Mouse (Mus musculus) spleen, adult 2 months (tissue): ENCODE data around the gene Ryr2.

ENCODE experiments used
- CTCF ChIP-seq: fragments of 200-500 bp; IDR thresholded peaks from 2 replicates; pipeline ENCODE4 v1.5.1; 2011; ENCODE audit warnings: mild to moderate bottlenecking, inconsistent platforms; ENCODE audit not compliant: insufficient read depth, insufficient read length, insufficient replicate concordance; ENCODE audit errors: extremely low read depth
- POLR2A ChIP-seq: fragments of 200-500 bp; IDR thresholded peaks from 2 replicates; pipeline ENCODE4 v1.6.1; 2011; ENCODE audit warnings: low read depth, low read length, inconsistent platforms

GRCm38 (mm10) chr13:11985056-11985455 lies 121.7 kb downstream of the Ryr2 start:
- no peak for TF ChIP-seq CTCF
- TF ChIP-seq POLR2A = no peak
